Mouse (Mus musculus): ENCODE measurements at regions not wholly inside any gene's neighbourhood (a gene's known extent, or its start where the extent isn't known, plus 50 kb on each side); places are given as distances from the start of the nearest gene placed in this dataset.

DNA sequence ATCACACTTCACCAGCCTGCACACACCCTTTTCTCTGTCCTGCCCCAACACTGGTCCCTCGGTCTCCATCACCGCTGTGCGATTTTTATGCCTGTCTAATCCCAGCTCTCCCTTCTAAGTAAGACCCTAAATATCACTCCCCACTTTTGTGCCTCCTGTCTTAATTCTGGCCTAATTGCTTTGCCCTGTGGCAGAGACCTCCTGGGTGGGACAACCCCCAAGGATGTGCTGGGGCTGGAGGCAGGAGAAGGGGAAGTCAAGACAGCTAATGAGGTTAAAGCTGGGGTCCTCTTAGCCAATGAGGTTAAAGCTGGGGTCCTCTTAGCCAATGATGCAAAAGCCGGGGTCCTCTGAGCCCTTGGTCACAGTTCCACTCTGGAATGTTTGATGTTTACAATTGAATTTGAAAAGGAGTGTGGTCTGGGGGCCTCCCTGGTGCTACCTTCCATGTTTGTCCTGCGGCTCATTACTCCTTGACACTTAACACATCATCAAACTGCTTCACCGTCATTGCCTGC lies 290.5 kb upstream of the Tbx3 start:
- TF ChIP-seq CEBPB (IDR thresholded peaks at IDR 0.05; ENCODE audit: insufficient read depth, poor library complexity, severe bottlenecking) (no peak), POLR2A (IDR thresholded peaks at IDR 0.05; ENCODE audit: insufficient read length, low read depth) (no peak), TCF12 (IDR thresholded peaks at IDR 0.05; ENCODE audit: insufficient read depth, poor library complexity, severe bottlenecking) (no peak), SRF (IDR thresholded peaks at IDR 0.05; ENCODE audit: control insufficient read depth, insufficient read length, low read depth) (no peak), MYOG (IDR thresholded peaks at IDR 0.05; ENCODE audit: control insufficient read depth in 1 of 3, insufficient read depth in 1 of 3, insufficient read length in 2 of 3, low read depth in 2 of 3) (no peak), POLR2AphosphoS2 (IDR thresholded peaks at IDR 0.05; ENCODE audit: insufficient read length, low read depth) (no peak), USF1 (IDR thresholded peaks at IDR 0.05; ENCODE audit: low read depth) (no peak), REST (IDR thresholded peaks at IDR 0.05; ENCODE audit: insufficient read depth, insufficient read length) (no peak), MAX (IDR thresholded peaks at IDR 0.05; ENCODE audit: low read depth) (no peak), TCF3 (IDR thresholded peaks at IDR 0.05; ENCODE audit: insufficient read length, low read depth) (no peak), E2F4 (IDR thresholded peaks at IDR 0.05; ENCODE audit: insufficient read depth) (no peak), MYOD1 (IDR thresholded peaks at IDR 0.05; ENCODE audit: control insufficient read depth in 1 of 3, insufficient read length in 2 of 3, low read depth in 2 of 3) (no peak)
- no peaks in the 10 kb centered on the region for H3K79me2 ChIP-seq (ENCODE audit: control insufficient read depth, insufficient read depth)
- no peak overlapping the region for H3K4me2 ChIP-seq (ENCODE audit: low read depth)
- H3ac ChIP-seq (ENCODE audit: control insufficient read depth, insufficient read length) = no peak overlapping the region
- H3K36me3 ChIP-seq (ENCODE audit: control insufficient read depth, insufficient read depth) = no peaks in the 10 kb centered on the region
- no peak overlapping the region for H3K4me3 ChIP-seq
- H3K27me3 ChIP-seq (ENCODE audit: control insufficient read depth, insufficient read depth, insufficient read length) = no peaks in the 10 kb centered on the region

DNA sequence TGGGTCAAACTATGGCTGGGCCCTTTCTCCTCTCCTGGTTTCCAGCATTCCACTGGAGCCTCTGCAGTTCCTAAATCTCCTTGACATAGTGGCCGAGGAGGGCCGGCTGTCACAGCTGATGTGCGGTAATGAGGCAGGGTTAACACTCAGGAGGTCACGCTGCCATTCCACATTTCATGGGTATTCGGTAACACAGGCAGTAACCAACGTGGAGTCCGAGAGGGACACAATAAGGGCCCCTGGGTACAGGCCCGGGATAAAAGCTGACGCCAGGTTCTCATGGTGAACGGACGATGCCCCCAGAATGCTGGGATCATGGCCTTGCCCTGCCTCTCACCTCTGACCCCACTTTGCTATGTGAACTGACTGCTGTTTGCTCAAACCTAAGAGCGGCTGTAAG lies 289.0 kb upstream of the Tbx3 start:
- TF ChIP-seq MYOG (IDR thresholded peaks at IDR 0.05; ENCODE audit: control insufficient read depth in 1 of 3, insufficient read depth in 1 of 3, insufficient read length in 2 of 3, low read depth in 2 of 3) (no peak), POLR2AphosphoS2 (IDR thresholded peaks at IDR 0.05; ENCODE audit: insufficient read length, low read depth) (no peak), TCF12 (IDR thresholded peaks at IDR 0.05; ENCODE audit: insufficient read depth, poor library complexity, severe bottlenecking) (no peak), CEBPB (IDR thresholded peaks at IDR 0.05; ENCODE audit: insufficient read depth, poor library complexity, severe bottlenecking) (no peak), TCF3 (IDR thresholded peaks at IDR 0.05; ENCODE audit: insufficient read length, low read depth) (no peak), MAX (IDR thresholded peaks at IDR 0.05; ENCODE audit: low read depth) (no peak), E2F4 (IDR thresholded peaks at IDR 0.05; ENCODE audit: insufficient read depth) (no peak), SRF (IDR thresholded peaks at IDR 0.05; ENCODE audit: control insufficient read depth, insufficient read length, low read depth) (no peak), POLR2A (IDR thresholded peaks at IDR 0.05; ENCODE audit: insufficient read length, low read depth) (no peak), REST (IDR thresholded peaks at IDR 0.05; ENCODE audit: insufficient read depth, insufficient read length) (no peak), MYOD1 (IDR thresholded peaks at IDR 0.05; ENCODE audit: control insufficient read depth in 1 of 3, insufficient read length in 2 of 3, low read depth in 2 of 3) (no peak), USF1 (IDR thresholded peaks at IDR 0.05; ENCODE audit: low read depth) (no peak)
- Histone ChIP-seq H3K27me3 (ENCODE audit: control insufficient read depth, insufficient read depth, insufficient read length) (no peaks in the 10 kb centered on the region), H3ac (ENCODE audit: control insufficient read depth, insufficient read length) (no peak overlapping the region), H3K79me2 (ENCODE audit: control insufficient read depth, insufficient read depth) (no peaks in the 10 kb centered on the region), H3K4me3 (no peak overlapping the region), H3K4me2 (ENCODE audit: low read depth) (no peak overlapping the region), H3K36me3 (ENCODE audit: control insufficient read depth, insufficient read depth) (no peaks in the 10 kb centered on the region)

DNA sequence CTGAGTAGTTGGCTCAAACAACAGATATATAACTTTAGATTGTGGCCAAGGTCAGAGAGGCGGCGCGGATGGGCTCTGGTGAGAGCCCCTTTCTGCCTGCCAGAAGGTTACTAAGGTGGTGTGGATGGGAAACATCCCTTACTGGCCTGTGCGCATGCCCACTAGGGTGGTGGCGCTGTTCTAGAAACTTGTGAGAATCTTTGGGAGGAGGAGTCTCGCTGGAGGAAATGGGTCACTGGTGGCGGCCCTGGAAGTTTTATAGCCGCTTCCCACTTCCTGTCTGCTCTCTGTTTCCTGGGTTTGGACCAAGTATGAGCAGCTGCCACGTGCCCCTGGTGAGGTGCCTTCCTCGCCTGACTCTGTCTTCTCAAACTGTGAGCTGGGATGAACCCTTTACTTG lies 285.0 kb upstream of the Tbx3 start:
- TF ChIP-seq USF1 (IDR thresholded peaks at IDR 0.05; ENCODE audit: low read depth) (no peak), MAX (IDR thresholded peaks at IDR 0.05; ENCODE audit: low read depth) (no peak), MYOD1 (IDR thresholded peaks at IDR 0.05; ENCODE audit: control insufficient read depth in 1 of 3, insufficient read length in 2 of 3, low read depth in 2 of 3) (no peak), TCF12 (IDR thresholded peaks at IDR 0.05; ENCODE audit: insufficient read depth, poor library complexity, severe bottlenecking) (no peak), SRF (IDR thresholded peaks at IDR 0.05; ENCODE audit: control insufficient read depth, insufficient read length, low read depth) (no peak), E2F4 (IDR thresholded peaks at IDR 0.05; ENCODE audit: insufficient read depth) (no peak), CEBPB (IDR thresholded peaks at IDR 0.05; ENCODE audit: insufficient read depth, poor library complexity, severe bottlenecking) (no peak), MYOG (IDR thresholded peaks at IDR 0.05; ENCODE audit: control insufficient read depth in 1 of 3, insufficient read depth in 1 of 3, insufficient read length in 2 of 3, low read depth in 2 of 3) (no peak)
- Histone ChIP-seq H3K4me2 (ENCODE audit: low read depth) (no peak overlapping the region), H3K27me3 (ENCODE audit: control insufficient read depth, insufficient read depth, insufficient read length) (no peaks in the 10 kb centered on the region), H3K79me2 (ENCODE audit: control insufficient read depth, insufficient read depth) (no peaks in the 10 kb centered on the region), H3K4me3 (no peak overlapping the region), H3ac (ENCODE audit: control insufficient read depth, insufficient read length) (no peak overlapping the region), H3K36me3 (ENCODE audit: control insufficient read depth, insufficient read depth) (no peaks in the 10 kb centered on the region)

DNA sequence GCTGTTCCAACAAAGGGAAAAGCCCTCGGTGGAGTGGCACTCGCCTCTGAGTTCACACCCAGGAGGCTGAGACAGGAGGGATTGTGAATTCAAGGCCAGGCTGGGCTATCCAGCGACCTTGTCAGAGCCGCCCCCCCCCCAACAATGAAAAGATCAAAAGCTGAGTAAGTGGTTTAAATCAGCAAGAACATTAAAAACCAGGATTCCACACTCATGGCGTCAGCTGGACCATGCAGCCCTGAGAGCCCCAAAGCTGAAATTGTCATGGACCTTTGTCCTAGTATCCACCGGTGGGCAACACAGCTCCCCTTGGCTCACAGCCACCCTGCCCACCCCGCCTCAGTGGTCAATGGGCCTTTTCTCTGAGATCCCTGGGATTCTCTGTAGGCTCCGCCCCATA lies 283.6 kb upstream of the Tbx3 start:
- Histone ChIP-seq H3ac (ENCODE audit: control insufficient read depth, insufficient read length) (no peak overlapping the region), H3K4me2 (ENCODE audit: low read depth) (no peak overlapping the region), H3K27me3 (ENCODE audit: control insufficient read depth, insufficient read depth, insufficient read length) (no peaks in the 10 kb centered on the region), H3K36me3 (ENCODE audit: control insufficient read depth, insufficient read depth) (no peaks in the 10 kb centered on the region), H3K79me2 (ENCODE audit: control insufficient read depth, insufficient read depth) (no peaks in the 10 kb centered on the region), H3K4me3 (no peak overlapping the region)
- TF ChIP-seq MAX (IDR thresholded peaks at IDR 0.05; ENCODE audit: low read depth) = no peak
- TF ChIP-seq USF1 (IDR thresholded peaks at IDR 0.05; ENCODE audit: low read depth) = no peak
- TF ChIP-seq POLR2A (IDR thresholded peaks at IDR 0.05; ENCODE audit: insufficient read length, low read depth) = no peak
- TF ChIP-seq REST (IDR thresholded peaks at IDR 0.05; ENCODE audit: insufficient read depth, insufficient read length) = no peak
- no peak for TF ChIP-seq E2F4 (IDR thresholded peaks at IDR 0.05; ENCODE audit: insufficient read depth)
- no peak for TF ChIP-seq POLR2AphosphoS2 (IDR thresholded peaks at IDR 0.05; ENCODE audit: insufficient read length, low read depth)
- TF ChIP-seq MYOD1 (IDR thresholded peaks at IDR 0.05; ENCODE audit: control insufficient read depth in 1 of 3, insufficient read length in 2 of 3, low read depth in 2 of 3) = no peak
- TF ChIP-seq SRF (IDR thresholded peaks at IDR 0.05; ENCODE audit: control insufficient read depth, insufficient read length, low read depth) = no peak
- no peak for TF ChIP-seq TCF3 (IDR thresholded peaks at IDR 0.05; ENCODE audit: insufficient read length, low read depth)
- TF ChIP-seq CEBPB (IDR thresholded peaks at IDR 0.05; ENCODE audit: insufficient read depth, poor library complexity, severe bottlenecking) = no peak
- TF ChIP-seq MYOG (IDR thresholded peaks at IDR 0.05; ENCODE audit: control insufficient read depth in 1 of 3, insufficient read depth in 1 of 3, insufficient read length in 2 of 3, low read depth in 2 of 3) = no peak
- TF ChIP-seq TCF12 (IDR thresholded peaks at IDR 0.05; ENCODE audit: insufficient read depth, poor library complexity, severe bottlenecking) = no peak
